Mouse (Mus musculus) kidney, adult 2 months (tissue): ENCODE measurements around the gene Ssna1. TPM values are rescaled to one million over a fixed set of nuclear protein-coding genes. Genes with fewer than 3 reads are reported as not detected.

Experiments
- DNase-seq: peaks from one replicate; pipeline ENCODE4 v3.0.0; 2021
- H3K27ac ChIP-seq: fragments of 200-500 bp; 2 replicates; pipeline ENCODE4 v1.5.1; 2012; ENCODE audit warnings: low read depth, low read length, control low read depth, inconsistent platforms; ENCODE audit not compliant: insufficient read depth
- H3K27me3 ChIP-seq: fragments of 200-500 bp; replicated peaks from 2 replicates; pipeline ENCODE4 v1.6.1; 2012; ENCODE audit warnings: mild to moderate bottlenecking, moderate library complexity, low read length, inconsistent platforms; ENCODE audit not compliant: control insufficient read depth, insufficient read depth
- H3K36me3 ChIP-seq: fragments of 200-500 bp; 2 replicates; pipeline ENCODE4 v1.6.1; 2012; ENCODE audit warnings: mild to moderate bottlenecking, moderate library complexity, low read length, inconsistent platforms; ENCODE audit not compliant: control insufficient read depth, insufficient read depth
- H3K4me1 ChIP-seq: fragments of 200-500 bp; 2 replicates; pipeline ENCODE4 v1.6.1; 2011; ENCODE audit warnings: low read length; ENCODE audit not compliant: control insufficient read depth, insufficient read depth
- H3K4me3 ChIP-seq: fragments of 200-500 bp; 2 replicates; pipeline ENCODE4 v1.5.1; 2011; ENCODE audit warnings: mild to moderate bottlenecking, low read depth, low read length, control low read depth; ENCODE audit not compliant: insufficient read depth
- CTCF ChIP-seq: fragments of 200-500 bp; conservative IDR thresholded peaks from 2 replicates; pipeline ENCODE4 v1.5.1; 2011; ENCODE audit warnings: low read depth, mild to moderate bottlenecking, control low read depth, low read length, moderate library complexity, mixed read lengths; ENCODE audit not compliant: insufficient read depth, insufficient read length
- POLR2A ChIP-seq: fragments of 200-500 bp; IDR thresholded peaks from one replicate; pipeline ENCODE4 v1.6.1; 2011; ENCODE audit warnings: low read depth, low read length, control low read depth
- WGBS: fragments of 180-500 bp; shearing (Covaris S2); methylation state at CpG from one replicate; pipeline ENCODE4 v1.1.7; 2018; 5-methylcytosine and 5-hydroxymethylcytosine counted together
- polyA plus RNA-seq: library from polyadenylated mRNA; depleted of rRNA; stranded (reverse); fragments of >200 nt; gene quantifications from 2 replicates; pipeline ENCODE4 v1.2.3, GENCODE M21; 2012

Gene Ssna1
- polyA plus RNA-seq, 1 experiment: 48.8 TPM

DNA sequence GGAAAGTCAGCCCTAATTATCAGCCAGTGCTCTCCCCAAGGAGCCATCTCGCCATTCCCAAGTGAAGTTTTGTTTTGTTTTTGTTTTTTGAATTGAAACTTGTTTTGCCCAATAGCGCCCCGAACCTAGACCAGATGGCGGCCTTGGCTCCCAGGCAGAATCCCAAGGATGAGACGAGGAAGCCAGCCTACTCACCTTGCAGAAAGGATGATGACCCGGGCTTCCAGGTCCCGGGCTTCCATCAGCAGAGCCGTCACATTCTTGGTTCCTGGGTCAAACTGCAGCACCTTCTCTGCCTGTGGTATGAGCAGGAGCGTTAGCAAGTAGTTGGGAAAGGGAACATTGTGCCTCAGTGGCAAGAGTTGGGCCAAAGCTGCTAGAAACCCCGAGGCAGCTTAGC lies 37.9 kb upstream of the Ssna1 start:
- 0 out of 2 replicates have a peak, but pooled peaks cover 4% of the 10 kb centered on the region for H3K27me3 ChIP-seq
- 59% methylated on average over 10 of the region's 10 CpGs for WGBS
- no peak overlapping the region for H3K27ac ChIP-seq
- no peak for DNase-seq
- TF ChIP-seq POLR2A (no peak), CTCF (no peak)
- H3K4me1 ChIP-seq: no peaks in the 10 kb centered on the region
- no peak overlapping the region for H3K4me3 ChIP-seq
- no peaks in the 10 kb centered on the region for H3K36me3 ChIP-seq

DNA sequence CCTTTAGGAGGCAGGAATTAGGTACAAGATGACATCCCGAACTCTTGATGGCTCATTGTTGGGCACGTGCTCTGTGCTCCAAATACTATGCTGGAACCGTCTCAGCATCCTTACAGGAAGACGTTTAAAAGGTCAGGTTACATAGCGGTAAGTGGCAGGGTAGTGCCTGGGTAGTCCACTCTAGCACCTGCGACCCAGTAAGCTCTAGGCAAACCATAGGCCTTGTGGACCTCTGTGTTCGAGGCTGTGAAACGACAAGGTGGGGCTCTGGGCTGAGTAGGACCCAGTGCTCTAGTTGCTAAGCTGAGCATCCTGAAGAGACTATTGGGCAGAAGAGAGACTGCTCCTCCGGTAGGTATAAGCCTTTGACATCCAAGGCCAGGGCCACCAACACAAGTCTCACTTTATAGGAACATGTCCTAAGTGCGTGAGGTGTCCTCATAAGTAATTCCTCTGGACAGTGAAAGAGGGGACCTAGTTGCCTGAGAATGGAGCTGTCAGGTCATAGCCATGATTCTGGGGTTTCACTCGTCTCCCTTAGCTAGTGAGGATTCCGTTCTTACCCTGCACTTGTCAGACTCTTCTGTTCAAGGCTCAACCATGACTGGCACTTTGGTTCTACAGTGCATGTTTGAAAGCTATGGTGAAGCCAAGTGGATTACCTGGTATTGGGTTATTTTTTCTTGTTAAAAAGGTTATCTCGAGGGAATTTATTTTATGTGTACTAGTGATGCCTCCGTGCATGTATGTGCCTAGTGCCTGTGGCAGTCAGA lies 33.5 kb upstream of the Ssna1 start:
- Histone ChIP-seq H3K36me3 (no peaks in the 10 kb centered on the region), H3K27ac (no peak overlapping the region), H3K27me3 (no peaks in the 10 kb centered on the region), H3K4me1 (no peaks in the 10 kb centered on the region), H3K4me3 (no peak overlapping the region)
- DNase-seq: no peak
- no peak for TF ChIP-seq CTCF
- TF ChIP-seq POLR2A: no peak
- 51% methylated on average over 14 of the region's 14 CpGs for WGBS

DNA sequence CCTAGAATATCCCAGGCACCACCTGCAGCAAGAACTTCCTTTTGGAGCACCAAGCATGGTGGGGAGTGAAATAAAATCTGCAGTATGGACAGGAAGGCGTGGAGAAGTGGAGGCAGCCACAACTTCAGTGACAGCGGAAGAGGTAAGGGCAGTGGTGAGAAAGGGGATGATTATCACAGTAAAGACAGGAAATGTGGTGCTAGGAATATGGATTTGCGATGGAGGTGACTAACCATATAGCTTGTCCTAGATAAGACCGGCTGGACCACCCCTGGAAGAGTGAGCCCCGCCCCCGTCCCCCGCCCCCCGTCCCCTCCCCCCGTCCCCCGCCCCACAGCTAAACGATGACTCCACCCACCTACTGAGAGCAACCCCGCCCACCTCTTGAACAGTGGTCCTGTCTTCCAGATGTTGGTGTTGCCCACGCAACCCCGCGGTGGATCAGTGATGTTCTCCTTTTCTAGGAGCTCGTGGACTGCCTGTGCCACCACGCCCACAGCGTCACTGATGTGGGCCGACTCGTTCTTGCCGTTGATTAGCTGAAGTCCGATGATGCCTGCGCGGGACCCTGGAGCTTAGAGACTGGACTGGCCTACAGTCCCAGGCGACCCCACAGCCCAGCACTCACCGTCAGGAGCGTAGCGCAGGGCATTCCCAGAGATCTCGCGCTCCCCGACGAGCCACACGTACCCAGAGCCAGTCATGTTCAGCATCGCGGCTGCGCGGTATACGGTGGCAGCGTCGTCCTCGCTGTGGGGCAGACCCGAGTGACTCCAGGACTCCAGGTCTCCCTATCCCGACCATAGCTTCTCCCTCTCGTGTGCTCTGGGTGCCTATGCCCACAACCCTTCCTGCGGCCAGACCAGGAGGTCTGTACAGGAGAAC lies 32.7 kb upstream of the Ssna1 start:
- TF ChIP-seq POLR2A: no peak
- no peak for TF ChIP-seq CTCF
- no peak for DNase-seq

DNA sequence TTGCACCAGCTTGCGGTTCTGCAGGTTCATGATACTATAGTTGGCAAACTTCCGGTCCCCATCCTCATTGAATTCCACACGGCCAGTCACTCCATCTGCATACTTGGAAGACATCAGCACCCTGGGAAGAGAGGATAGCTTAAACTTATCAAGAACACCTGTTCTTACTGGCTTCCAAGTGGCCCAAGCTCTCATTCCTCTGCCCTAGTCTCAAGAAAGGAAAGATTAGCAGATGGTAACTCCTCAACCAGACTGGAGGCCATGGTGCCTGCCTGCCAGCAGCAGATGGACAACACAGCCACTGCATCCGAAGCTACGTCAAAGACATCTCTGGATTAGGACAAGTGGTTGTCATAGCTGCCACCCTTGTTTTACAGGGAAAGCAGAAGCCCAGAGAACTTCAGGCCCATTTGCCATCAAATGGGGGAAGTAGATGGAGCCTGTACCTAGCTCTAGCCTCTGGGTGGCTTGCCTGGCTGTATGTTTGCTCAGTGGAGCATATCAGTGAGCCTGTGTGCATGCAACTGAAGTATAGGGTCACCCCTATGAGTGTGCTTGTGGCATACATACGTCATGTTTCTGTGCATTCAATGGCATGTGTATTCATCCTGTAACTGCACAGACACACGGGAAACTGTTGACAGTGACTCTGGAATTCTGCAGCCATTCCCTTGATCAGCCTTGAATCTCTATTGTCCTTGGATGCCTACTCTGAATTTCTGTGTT lies 31.9 kb upstream of the Ssna1 start:
- no peak for DNase-seq
- Histone ChIP-seq H3K27me3 (no peaks in the 10 kb centered on the region), H3K4me1 (no peaks in the 10 kb centered on the region), H3K4me3 (no peak overlapping the region), H3K36me3 (no peaks in the 10 kb centered on the region), H3K27ac (no peak overlapping the region)
- TF ChIP-seq CTCF (no peak), POLR2A (no peak)
- WGBS: 68% methylated on average over 7 of the region's 7 CpGs

More for the DNA sequence above, 32.7 kb upstream of the Ssna1 start:
- H3K4me1 ChIP-seq: no peaks in the 10 kb centered on the region
- no peaks in the 10 kb centered on the region for H3K27me3 ChIP-seq
- WGBS: 2% methylated on average over 45 of the region's 45 CpGs
- no peaks in the 10 kb centered on the region for H3K36me3 ChIP-seq
- no peak overlapping the region for H3K27ac ChIP-seq
- H3K4me3 ChIP-seq: peak overlapping the region; percentile 42; the same call in 1 of the 2 replicates

DNA sequence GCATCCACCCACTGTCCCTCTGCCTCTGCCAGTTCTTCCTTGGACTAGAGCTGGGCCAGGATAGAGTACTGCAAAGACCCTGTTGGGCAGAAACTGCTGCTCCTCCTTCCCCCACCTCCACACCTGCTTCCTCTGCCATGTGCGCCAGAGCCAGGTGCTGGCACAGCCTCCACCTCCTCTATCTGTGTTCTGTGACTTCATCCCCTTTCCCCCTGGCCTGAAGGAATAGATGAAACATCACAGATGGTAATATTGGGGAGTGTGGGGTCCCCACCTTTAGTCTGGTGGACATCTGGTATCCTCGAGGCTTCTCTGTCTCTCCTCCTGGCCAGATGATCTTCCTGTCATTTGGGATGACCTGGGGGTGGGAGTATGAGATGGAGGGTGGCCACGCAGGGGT lies 31.2 kb upstream of the Ssna1 start:
- Histone ChIP-seq H3K27me3 (no peaks in the 10 kb centered on the region), H3K27ac (no peak overlapping the region), H3K36me3 (no peaks in the 10 kb centered on the region), H3K4me3 (no peak overlapping the region), H3K4me1 (no peaks in the 10 kb centered on the region)
- no peak for TF ChIP-seq POLR2A
- no peak for TF ChIP-seq CTCF
- 62% methylated on average over 3 of the region's 3 CpGs for WGBS
- no peak for DNase-seq

DNA sequence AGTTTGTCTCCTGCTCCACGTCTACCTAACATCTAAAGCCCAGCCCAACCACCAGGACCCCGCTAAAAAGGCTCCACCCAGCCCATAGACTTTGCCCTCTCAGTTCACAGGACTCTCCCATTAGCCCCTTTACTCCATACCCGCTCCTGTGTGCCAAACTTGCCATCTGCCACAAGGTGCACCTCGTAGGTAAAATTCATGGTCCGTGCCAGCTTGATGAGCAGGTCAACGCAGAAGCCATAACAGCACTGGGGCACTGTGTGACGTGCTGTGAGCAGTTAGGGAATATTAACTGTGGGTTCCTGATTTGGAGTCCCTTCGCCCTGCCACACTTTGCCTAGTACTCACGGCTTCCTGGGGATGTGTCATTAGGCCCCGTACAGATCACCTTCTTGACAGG lies 25.8 kb upstream of the Ssna1 start:
- no peaks in the 10 kb centered on the region for H3K4me1 ChIP-seq
- no peak for TF ChIP-seq CTCF
- TF ChIP-seq POLR2A: no peak
- no peaks in the 10 kb centered on the region for H3K27me3 ChIP-seq
- 72% methylated on average over 10 of the region's 10 CpGs for WGBS
- DNase-seq: no peak
- H3K4me3 ChIP-seq: no peak overlapping the region
- no peak overlapping the region for H3K27ac ChIP-seq
- no peaks in the 10 kb centered on the region for H3K36me3 ChIP-seq
